Mouse (Mus musculus) heart, adult 9 months (tissue): Measurements from ENCODE around the gene Knop1.

Source experiments
- DNase-seq, 2 experiments: peaks; one replicate each; pipeline ENCODE4 v3.0.0; 2022; ENCODE audit warnings: low spot score in 2 of 2

Gene Knop1

DNA sequence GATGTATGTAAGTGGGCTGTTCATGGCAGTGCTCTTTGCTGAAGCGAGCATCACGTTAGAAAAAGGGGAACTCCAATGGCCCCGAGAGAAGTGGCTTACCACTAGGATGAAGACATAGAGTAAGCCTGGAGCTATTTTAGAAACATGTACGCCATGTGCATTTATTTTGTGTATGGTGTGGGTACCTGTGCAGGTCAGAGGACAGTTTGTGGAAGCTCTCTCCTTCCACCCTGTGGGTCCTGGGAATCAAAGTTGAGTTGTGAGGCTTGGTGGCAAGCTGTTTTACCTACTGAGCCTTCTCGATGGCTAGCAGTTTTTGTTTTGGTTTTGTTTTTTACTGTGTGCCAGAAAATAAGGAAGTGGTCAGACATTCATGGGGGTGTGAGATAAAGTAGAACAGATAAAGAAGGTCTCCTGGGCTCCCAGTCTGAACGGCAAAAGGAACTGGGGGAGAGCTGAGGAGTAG is 57.9 kb downstream of the Knop1 start:
- no peak for DNase-seq

DNA sequence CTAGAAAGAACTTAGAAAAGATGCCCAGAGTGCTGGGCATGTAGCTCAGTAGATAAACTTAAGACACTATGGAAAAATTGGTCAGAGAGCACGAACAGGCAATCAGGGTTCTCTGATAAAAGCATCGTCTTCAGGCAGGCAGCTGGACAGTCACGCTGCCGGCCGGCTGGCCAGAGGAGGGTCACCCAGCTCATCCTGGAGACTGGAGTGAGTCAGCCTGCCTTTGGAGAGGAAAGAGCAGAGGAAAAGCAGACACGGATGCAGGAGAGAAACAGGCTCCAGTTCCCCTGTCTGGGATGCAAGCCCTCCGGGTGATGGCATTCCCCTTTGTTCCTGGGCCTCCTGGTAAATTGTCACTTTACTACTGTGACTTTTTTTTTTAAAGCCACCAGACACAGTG is 58.5 kb downstream of the Knop1 start:
- no peak for DNase-seq

DNA sequence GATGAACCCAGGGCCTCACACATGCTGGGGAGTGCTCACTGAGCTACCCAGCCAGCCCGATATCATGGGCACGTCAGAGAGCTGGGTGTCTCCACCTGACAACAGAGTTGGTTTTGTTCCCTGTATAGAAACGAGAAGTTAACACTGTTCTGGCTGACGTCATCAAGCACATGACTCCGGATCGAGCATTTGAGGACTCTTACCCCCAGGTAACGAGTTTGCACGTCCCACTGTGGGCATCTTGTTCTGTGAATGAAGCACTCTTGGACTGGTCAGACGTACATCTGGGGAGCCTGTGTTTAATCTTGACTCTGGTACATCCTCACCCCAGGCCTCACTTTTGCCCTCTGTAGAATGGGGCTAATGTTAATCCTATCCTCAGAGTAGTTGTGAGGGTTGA is 59.2 kb downstream of the Knop1 start:
- DNase-seq: no peak

GRCm38 (mm10) chr7:118795779-118796178 is 60.3 kb downstream of the Knop1 start:
- DNase-seq: no peak

DNA sequence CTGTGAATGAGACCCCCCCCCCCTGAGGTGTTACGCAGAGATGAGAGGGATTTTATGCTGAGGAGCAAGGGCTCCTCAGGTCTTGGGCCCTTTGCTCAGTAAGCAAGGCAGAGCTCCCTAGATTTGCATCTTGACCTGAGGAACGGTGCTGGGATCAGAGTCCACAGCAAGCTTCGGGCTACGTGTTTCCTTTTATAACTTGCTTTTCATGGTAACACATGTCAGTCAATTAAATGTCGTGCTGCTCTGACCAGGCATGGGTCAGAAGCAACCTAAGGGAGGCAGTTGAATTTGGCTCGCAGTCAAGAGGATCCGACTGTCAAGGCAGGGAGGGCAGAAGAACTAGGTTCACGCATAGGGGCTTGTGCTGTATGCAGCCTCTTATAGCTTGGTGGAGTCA is 62.2 kb downstream of the Knop1 start:
- no peak for DNase-seq
